Mouse (Mus musculus): ENCODE measurements around the gene Rnf144a. TPM values are rescaled to one million over a fixed set of nuclear protein-coding genes. Genes with fewer than 3 reads are reported as not detected.
A peak's percentile ranks its signal among the peaks of the same experiment; 100 is the strongest.

Gene Rnf144a
- polyA plus RNA-seq, 1 experiment from 2014 or later = 25.7 TPM

DNA sequence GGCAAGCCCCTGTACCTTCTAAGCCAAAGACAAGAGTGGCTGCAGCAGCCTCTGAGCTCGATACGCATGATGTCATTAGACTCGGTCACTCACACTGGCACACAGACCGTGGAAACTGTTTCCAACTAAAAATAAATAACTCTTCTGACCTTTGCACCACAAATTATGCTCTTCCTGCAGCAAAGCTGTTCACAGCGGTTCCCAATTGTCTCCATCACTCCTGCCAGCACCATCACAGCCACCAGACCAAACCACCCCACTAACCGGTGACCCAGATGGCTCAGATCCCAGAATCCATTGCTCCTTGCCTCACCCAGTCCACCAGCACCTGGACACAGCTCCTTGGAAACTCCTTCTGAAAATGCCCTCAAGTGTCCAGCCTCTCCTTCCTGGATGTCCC is 27.5 kb downstream of the Rnf144a start:
- no peaks in the 10 kb centered on the region for H3K9me3 ChIP-seq (replicated peaks)
- H3K4me3 ChIP-seq (replicated peaks) = no peak overlapping the region
- no peak for ATAC-seq (ENCODE audit: low FRiP score)
- H3K27ac ChIP-seq (replicated peaks) = no peak overlapping the region
- H3K4me2 ChIP-seq = no peak overlapping the region
- no peaks in the 10 kb centered on the region for H3K27me3 ChIP-seq (replicated peaks)
- peaks cover 34% of the 10 kb centered on the region for H3K36me3 ChIP-seq
- H3K4me1 ChIP-seq = peaks cover 6% of the 10 kb centered on the region; the same call in 1 of the 2 replicates
- no peak overlapping the region for H3K9ac ChIP-seq (replicated peaks)
- 76% methylated on average over 6 of the region's 6 CpGs for WGBS

DNA sequence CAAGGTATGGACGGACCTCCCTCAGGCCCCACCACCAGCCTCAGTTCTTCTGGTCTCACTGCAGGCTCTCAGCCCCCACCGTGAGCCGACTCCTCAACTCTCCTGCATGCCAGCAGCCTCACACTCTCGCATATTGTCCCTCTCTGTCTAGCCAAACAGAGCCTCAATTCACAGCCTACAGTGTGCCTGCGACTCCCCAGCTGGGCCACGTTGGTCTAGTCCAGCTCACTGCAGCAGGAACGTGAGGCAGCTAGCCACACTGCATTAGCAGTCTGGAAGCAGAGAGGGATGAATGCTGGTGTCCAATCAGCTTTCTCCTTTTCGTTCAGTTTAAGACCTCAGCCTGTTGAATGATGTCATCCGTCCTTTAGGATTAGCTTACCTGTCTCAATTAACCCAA is 28.1 kb downstream of the Rnf144a start:
- H3K4me3 ChIP-seq (replicated peaks) = no peak overlapping the region
- no peaks in the 10 kb centered on the region for H3K27me3 ChIP-seq (replicated peaks)
- peak; percentile 56 for ATAC-seq (ENCODE audit: low FRiP score)
- H3K4me1 ChIP-seq = peaks cover 6% of the 10 kb centered on the region; the same call in 1 of the 2 replicates
- H3K27ac ChIP-seq (replicated peaks) = no peak overlapping the region; the same call in 1 of the 2 replicates
- H3K9me3 ChIP-seq (replicated peaks) = no peaks in the 10 kb centered on the region
- WGBS = 74% methylated on average over 9 of the region's 9 CpGs
- peaks cover 37% of the 10 kb centered on the region for H3K36me3 ChIP-seq
- no peak overlapping the region for H3K9ac ChIP-seq (replicated peaks)
- H3K4me2 ChIP-seq = no peak overlapping the region

DNA sequence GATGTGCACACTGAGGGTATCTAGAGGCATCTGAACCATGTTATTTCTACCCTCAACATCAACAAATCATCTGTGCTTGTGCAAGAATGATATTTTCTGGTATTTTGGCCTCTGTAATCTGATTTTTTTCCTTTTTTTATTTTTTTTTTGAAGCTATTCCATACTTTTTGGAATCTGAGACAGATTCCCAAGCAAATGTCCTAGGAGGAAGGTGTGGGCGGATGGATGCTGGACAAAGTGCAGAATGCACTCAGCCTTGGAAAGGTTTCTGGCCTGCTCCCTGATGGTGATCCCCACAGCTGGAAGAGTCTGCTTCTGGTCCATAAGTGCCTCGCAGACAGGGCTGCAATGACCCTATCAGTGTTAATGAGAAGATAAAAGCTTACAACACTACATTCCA is 28.9 kb downstream of the Rnf144a start:
- no peaks in the 10 kb centered on the region for H3K27me3 ChIP-seq (replicated peaks)

DNA sequence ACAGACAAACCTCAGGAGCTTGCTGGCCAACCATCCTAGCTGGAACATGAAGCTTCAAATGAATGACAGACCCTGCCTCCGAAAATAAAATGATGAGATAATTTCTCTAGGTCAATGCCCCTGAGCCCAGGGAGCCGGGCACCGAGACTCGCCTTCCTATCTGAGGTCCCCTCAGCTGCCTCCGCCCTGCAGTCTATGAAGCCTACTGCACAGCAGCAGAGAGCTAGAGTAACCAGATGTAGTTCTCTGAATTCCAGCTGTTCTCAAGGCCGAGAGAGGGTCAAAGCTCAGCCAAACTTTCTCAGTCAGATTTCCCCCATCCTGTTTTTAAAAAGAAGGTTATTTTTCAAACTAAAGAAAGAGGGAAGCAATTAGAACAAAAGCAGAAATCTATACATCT is 29.3 kb downstream of the Rnf144a start:
- H3K36me3 ChIP-seq = peaks cover 37% of the 10 kb centered on the region

More for the DNA sequence above, 28.9 kb downstream of the Rnf144a start:
- Histone ChIP-seq H3K4me1 (0 out of 2 replicates have a peak, but pooled peaks cover 3% of the 10 kb centered on the region), H3K4me3 (replicated peaks) (no peak overlapping the region), H3K27ac (replicated peaks) (no peak overlapping the region; the same call in 1 of the 2 replicates), H3K4me2 (no peak overlapping the region), H3K9me3 (replicated peaks) (no peaks in the 10 kb centered on the region), H3K9ac (replicated peaks) (no peak overlapping the region), H3K36me3 (peaks cover 37% of the 10 kb centered on the region)
- 91% methylated on average over 2 of the region's 2 CpGs for WGBS
- no peak for ATAC-seq (ENCODE audit: low FRiP score)

DNA sequence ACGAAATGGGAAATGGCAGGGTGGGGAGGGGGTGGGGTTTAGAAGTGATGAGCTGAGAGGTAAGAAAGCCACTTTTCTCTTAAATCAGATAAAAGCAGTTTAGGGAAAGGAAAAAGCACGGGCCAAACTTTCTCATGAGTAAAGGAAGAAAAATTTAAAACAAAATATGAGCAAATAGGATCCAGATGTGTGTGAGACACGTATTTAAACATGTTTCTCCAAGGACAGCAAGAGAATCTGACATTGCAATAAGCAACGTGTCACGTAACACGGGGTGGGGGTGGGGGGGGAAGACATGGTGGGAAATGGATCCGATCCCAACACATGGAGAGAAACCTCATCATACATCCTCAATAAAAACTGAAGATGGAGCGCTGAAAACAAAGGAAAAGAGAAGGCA is 33.3 kb downstream of the Rnf144a start:
- H3K9ac ChIP-seq (replicated peaks) = no peak overlapping the region
- WGBS = 95% methylated on average over 8 of the region's 8 CpGs
- no peak overlapping the region for H3K4me2 ChIP-seq
- H3K27ac ChIP-seq (replicated peaks) = no peak overlapping the region
- peaks cover 22% of the 10 kb centered on the region for H3K36me3 ChIP-seq
- 0 out of 2 replicates have a peak, but pooled peaks cover 3% of the 10 kb centered on the region for H3K4me1 ChIP-seq
- no peaks in the 10 kb centered on the region for H3K27me3 ChIP-seq (replicated peaks)
- no peak for ATAC-seq (ENCODE audit: low FRiP score)
- H3K4me3 ChIP-seq (replicated peaks) = no peak overlapping the region
- no peaks in the 10 kb centered on the region for H3K9me3 ChIP-seq (replicated peaks)

More for the DNA sequence above, 29.3 kb downstream of the Rnf144a start:
- no peak overlapping the region for H3K27ac ChIP-seq (replicated peaks)
- ATAC-seq (ENCODE audit: low FRiP score) = no peak
- no peaks in the 10 kb centered on the region for H3K9me3 ChIP-seq (replicated peaks)
- H3K4me2 ChIP-seq = no peak overlapping the region
- H3K4me1 ChIP-seq = 0 out of 2 replicates have a peak, but pooled peaks cover 3% of the 10 kb centered on the region
- H3K4me3 ChIP-seq (replicated peaks) = no peak overlapping the region
- WGBS = 87% methylated on average over 6 of the region's 6 CpGs
- H3K9ac ChIP-seq (replicated peaks) = no peak overlapping the region
- no peaks in the 10 kb centered on the region for H3K27me3 ChIP-seq (replicated peaks)

DNA sequence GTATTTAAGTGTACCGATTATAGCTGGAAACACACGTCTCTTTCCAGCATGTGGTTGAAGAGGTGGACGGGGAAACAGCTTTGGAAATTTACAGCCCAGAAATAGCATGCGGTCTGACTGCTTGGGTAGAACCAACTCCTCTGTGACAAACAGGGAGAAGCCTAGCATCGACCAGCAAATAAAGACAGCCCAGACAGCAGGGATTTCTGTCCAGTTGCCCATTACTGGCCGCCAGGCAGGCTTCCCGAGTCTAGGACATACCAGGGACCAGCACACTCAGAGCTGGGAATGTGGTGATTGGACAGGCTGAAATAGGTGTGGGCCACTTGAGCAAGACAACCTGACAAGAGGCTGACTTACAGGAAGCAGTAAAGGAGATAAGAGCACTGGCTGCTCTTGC is 35.3 kb downstream of the Rnf144a start:
- 67% methylated on average over 7 of the region's 7 CpGs for WGBS
- no peaks in the 10 kb centered on the region for H3K4me1 ChIP-seq
- no peaks in the 10 kb centered on the region for H3K9me3 ChIP-seq (replicated peaks)
- no peak overlapping the region for H3K4me2 ChIP-seq
- H3K27me3 ChIP-seq (replicated peaks) = no peaks in the 10 kb centered on the region
- no peak overlapping the region for H3K9ac ChIP-seq (replicated peaks)
- ATAC-seq (ENCODE audit: low FRiP score) = no peak
- peaks cover 22% of the 10 kb centered on the region for H3K36me3 ChIP-seq
- H3K4me3 ChIP-seq (replicated peaks) = no peak overlapping the region
- no peak overlapping the region for H3K27ac ChIP-seq (replicated peaks)

DNA sequence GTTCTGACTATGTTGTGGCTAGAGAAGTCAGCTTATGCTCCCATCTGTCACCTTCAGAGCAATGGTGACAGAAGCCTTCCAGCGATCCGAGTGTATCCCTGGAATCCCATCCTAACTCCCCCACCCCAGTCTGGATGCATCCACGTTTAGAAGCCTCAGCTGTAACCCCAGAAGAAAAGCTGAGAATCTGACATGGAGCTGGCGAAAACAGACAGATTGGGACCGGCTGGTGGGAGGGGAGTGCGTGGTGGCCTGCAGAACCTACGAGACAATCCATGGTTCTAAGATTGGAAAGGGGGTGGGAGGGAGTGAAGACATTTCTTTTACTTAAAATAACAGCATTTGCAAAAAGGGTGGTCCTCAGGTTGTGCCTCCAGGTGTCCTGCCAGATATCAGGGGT is 37.4 kb downstream of the Rnf144a start:
- Histone ChIP-seq H3K9ac (replicated peaks) (no peak overlapping the region), H3K36me3 (peaks cover 13% of the 10 kb centered on the region), H3K9me3 (replicated peaks) (no peaks in the 10 kb centered on the region), H3K4me1 (no peaks in the 10 kb centered on the region), H3K27ac (replicated peaks) (no peak overlapping the region), H3K27me3 (replicated peaks) (no peaks in the 10 kb centered on the region), H3K4me2 (no peak overlapping the region), H3K4me3 (replicated peaks) (no peak overlapping the region)
- no peak for ATAC-seq (ENCODE audit: low FRiP score)
- WGBS = 92% methylated on average over 7 of the region's 7 CpGs

DNA sequence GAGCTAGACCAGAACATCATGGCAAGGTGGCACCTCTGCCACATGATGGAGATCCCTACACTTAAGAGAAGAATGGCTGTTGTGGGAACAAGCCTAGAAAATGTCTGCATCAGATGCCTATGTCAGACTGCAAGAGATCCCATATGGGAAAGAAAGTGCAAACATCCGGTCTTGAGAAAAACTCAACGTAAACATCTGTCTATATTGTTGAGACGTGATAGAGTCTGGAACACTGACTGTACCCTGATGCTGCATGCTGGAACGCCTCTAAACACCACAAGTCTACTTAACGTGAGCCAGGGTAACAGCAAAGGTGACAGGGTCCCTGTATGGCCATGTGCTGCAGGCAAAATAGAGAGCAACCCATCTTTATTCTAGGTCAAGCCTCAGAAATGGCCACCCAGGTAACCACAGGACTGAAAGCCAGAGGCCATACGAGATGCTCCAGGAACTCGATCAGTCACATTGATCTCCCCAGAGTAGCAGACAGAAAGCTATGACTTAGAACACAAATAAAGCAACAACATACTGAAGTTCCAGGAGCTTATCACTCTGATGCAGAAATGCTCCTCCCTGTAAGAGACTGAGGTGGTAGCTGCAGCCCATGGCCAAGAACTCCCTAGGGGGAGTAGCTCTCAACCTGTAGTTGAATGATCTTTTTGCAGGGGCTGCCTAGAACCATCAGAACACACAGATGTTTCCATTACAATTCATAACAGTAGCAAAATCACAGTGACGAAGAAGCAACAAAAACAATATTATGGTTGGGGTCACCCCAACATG is 38.3 kb downstream of the Rnf144a start:
- no peaks in the 10 kb centered on the region for H3K9me3 ChIP-seq (replicated peaks)
- WGBS = 91% methylated on average over 8 of the region's 8 CpGs
- H3K27ac ChIP-seq (replicated peaks) = no peak overlapping the region
- no peaks in the 10 kb centered on the region for H3K4me1 ChIP-seq
- no peak overlapping the region for H3K4me3 ChIP-seq (replicated peaks)
- no peak for ATAC-seq (ENCODE audit: low FRiP score)
- H3K27me3 ChIP-seq (replicated peaks) = no peaks in the 10 kb centered on the region
- H3K9ac ChIP-seq (replicated peaks) = no peak overlapping the region
- H3K4me2 ChIP-seq = no peak overlapping the region
- H3K36me3 ChIP-seq = peaks cover 12% of the 10 kb centered on the region

DNA sequence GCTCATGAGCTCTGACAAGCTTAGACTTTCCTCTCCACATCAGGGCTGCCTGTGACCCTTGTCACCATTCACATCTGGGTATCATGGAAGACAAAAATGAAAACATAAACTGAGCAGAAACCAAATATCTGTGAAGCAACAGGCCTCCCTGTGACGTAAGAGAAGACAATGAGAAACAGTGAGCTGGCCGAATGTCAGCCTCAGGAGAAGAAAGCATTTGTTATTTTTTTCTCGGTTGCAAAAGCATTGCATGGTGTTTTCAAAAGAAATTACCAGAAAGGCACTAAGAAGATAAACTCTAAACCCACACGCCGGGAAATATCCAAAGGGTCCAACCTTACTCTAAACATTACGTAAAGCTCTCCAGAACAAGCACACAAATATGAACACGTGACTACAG is 41.3 kb downstream of the Rnf144a start:
- ATAC-seq (ENCODE audit: low FRiP score) = no peak
- H3K27me3 ChIP-seq (replicated peaks) = no peaks in the 10 kb centered on the region
- 87% methylated on average over 7 of the region's 7 CpGs for WGBS
- H3K27ac ChIP-seq (replicated peaks) = no peak overlapping the region
- peaks cover 12% of the 10 kb centered on the region for H3K36me3 ChIP-seq
- peaks cover 19% of the 10 kb centered on the region for H3K4me1 ChIP-seq
- no peak overlapping the region for H3K4me2 ChIP-seq
- H3K9me3 ChIP-seq (replicated peaks) = no peaks in the 10 kb centered on the region
- H3K9ac ChIP-seq (replicated peaks) = no peak overlapping the region
- no peak overlapping the region for H3K4me3 ChIP-seq (replicated peaks)

DNA sequence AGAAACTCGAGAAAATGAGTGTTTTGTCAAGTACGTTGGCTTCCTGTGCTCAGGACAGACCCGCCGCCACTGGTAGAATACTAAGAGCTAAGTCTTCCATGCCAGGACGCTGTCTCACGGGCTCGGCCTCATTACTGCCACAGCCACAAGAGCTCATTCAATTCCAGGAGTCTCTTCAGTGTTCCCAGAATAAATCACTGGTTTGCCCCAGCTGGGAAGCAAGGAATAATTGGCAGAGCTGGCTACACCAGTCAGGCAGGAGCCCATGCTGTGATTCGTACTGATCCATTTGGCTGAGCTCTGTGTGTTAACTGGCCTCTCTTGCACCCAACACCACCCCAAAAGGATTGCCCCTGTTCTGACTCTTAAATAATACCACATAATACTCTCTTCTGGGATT is 45.0 kb downstream of the Rnf144a start:
- Histone ChIP-seq H3K27me3 (replicated peaks) (no peaks in the 10 kb centered on the region), H3K4me2 (no peak overlapping the region), H3K36me3 (peaks cover 6% of the 10 kb centered on the region), H3K4me1 (peaks cover 22% of the 10 kb centered on the region), H3K9me3 (replicated peaks) (no peaks in the 10 kb centered on the region), H3K9ac (replicated peaks) (no peak overlapping the region), H3K4me3 (replicated peaks) (no peak overlapping the region), H3K27ac (replicated peaks) (peak overlapping the region; percentile 63)
- whole genome bisulfite sequencing = 44% methylated on average over 8 of the region's 8 CpGs
- peak; percentile 82 for ATAC-seq (ENCODE audit: low FRiP score)

DNA sequence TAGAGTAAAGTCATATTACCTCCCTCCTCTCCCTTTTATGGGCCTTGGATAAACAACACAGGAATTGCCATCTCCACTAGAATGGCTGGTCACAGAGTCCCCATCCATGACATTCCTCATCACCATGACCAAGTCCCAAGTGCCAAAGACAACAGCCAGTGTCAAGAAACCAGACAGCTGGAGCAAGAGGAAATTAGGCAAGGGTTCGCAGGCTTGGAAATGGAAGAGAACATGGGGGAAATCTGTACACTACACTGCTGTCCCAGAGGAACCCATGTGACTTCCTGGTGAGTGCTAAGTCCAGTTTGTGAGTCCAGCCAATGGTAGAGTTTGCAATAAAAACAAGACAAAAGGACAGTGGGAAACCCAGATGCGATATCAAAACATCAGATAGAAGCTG is 47.7 kb downstream of the Rnf144a start:
- Histone ChIP-seq H3K27me3 (replicated peaks) (no peaks in the 10 kb centered on the region), H3K4me2 (no peak overlapping the region), H3K36me3 (peaks cover under 1% of the 10 kb centered on the region; the same call in 1 of the 2 replicates), H3K9ac (replicated peaks) (no peak overlapping the region), H3K4me1 (peaks cover 27% of the 10 kb centered on the region), H3K9me3 (replicated peaks) (no peaks in the 10 kb centered on the region), H3K4me3 (replicated peaks) (no peak overlapping the region), H3K27ac (replicated peaks) (no peak overlapping the region)
- 85% methylated on average over 2 of the region's 2 CpGs for WGBS
- ATAC-seq (ENCODE audit: low FRiP score) = no peak

DNA sequence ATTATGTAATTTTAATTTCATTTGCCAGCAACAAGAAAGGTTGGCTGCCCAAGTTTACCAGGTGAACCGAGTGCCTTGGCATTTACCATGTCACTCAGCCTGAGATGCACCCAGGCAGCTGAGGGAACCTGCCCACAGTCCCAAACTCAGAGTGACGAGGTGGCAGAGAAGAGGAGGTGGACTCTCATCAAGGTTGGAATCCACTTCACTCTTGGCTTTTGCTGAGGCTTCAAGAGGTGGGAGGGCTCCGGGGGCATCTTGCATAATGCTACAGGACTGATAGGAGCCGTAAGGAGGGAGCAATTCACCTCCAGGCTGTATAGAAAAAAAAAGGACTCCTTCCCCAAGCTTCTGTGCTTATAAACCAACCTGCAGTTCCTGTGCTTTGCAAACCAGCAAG is 48.7 kb downstream of the Rnf144a start:
- H3K27me3 ChIP-seq (replicated peaks) = no peaks in the 10 kb centered on the region
- H3K4me3 ChIP-seq (replicated peaks) = no peak overlapping the region
- no peak for ATAC-seq (ENCODE audit: low FRiP score)
- no peaks in the 10 kb centered on the region for H3K9me3 ChIP-seq (replicated peaks)
- WGBS = 92% methylated on average over 4 of the region's 4 CpGs
- H3K4me2 ChIP-seq = no peak overlapping the region
- H3K27ac ChIP-seq (replicated peaks) = no peak overlapping the region
- H3K36me3 ChIP-seq = no peaks in the 10 kb centered on the region
- no peak overlapping the region for H3K9ac ChIP-seq (replicated peaks)
- H3K4me1 ChIP-seq = peaks cover 28% of the 10 kb centered on the region

Measured in neural tube, embryonic 15.5 days (tissue).